Mouse (Mus musculus) MEL (cell line): ENCODE results near the gene Lgi1. TPM values are rescaled to one million over a fixed set of nuclear protein-coding genes. Genes with fewer than 3 reads are reported as not detected.

ENCODE experiments used
- DNase-seq: peaks from one replicate; pipeline ENCODE4 v3.0.0; 2011; ENCODE audit warnings: low read depth, low spot score
- H3K27ac ChIP-seq: 2 replicates; pipeline ENCODE4 v1.5.1; 2012; ENCODE audit warnings: low read depth, mild to moderate bottlenecking, control low read depth, low read length, moderate library complexity; ENCODE audit not compliant: control insufficient read depth
- H3K27me3 ChIP-seq, 2 experiments: fragments of 150-350 bp in 1 of 2; sonication (generic) in 1 of 2; 2 replicates each; pipeline ENCODE4 v1.6.1; 2012; ENCODE audit warnings: low read length in 2 of 2, mild to moderate bottlenecking in 2 of 2, improper control_type of control experiment in 1 of 2, moderate library complexity in 1 of 2; ENCODE audit not compliant: insufficient read depth in 2 of 2, control insufficient read depth in 1 of 2
- H3K36me3 ChIP-seq, 2 experiments: 2 replicates each; pipeline ENCODE4 v1.6.1; 2012 to 2014; ENCODE audit warnings: low read length in 2 of 2, improper control_type of control experiment in 1 of 2, inconsistent platforms in 1 of 2, mild to moderate bottlenecking in 1 of 2; ENCODE audit not compliant: insufficient read depth in 2 of 2, control insufficient read depth in 1 of 2
- H3K4me1 ChIP-seq, 2 experiments: fragments of 150-350 bp in 1 of 2; sonication (generic) in 1 of 2; 2 replicates each; pipeline ENCODE4 v1.6.1; 2012; ENCODE audit warnings: low read length in 2 of 2, improper control_type of control experiment in 1 of 2, mild to moderate bottlenecking in 1 of 2; ENCODE audit not compliant: insufficient read depth in 2 of 2, control insufficient read depth in 1 of 2
- H3K4me3 ChIP-seq, 2 experiments: fragments of 150-350 bp in 1 of 2; sonication (generic) in 1 of 2; 2 replicates each; pipeline ENCODE4 v1.5.1; 2012; ENCODE audit warnings: low read depth in 2 of 2, low read length in 2 of 2, mild to moderate bottlenecking in 2 of 2, moderate library complexity in 2 of 2, control low read depth in 1 of 2, improper control_type of control experiment in 1 of 2; ENCODE audit not compliant: control insufficient read depth in 1 of 2, insufficient read depth in 1 of 2
- H3K79me2 ChIP-seq: 2 replicates; pipeline ENCODE4 v1.6.1; 2012; ENCODE audit warnings: mild to moderate bottlenecking, low read length, moderate library complexity; ENCODE audit not compliant: control insufficient read depth, poor library complexity, insufficient read depth
- H3K9ac ChIP-seq: 2 replicates; pipeline ENCODE4 v1.6.1; 2012; ENCODE audit warnings: low read depth, mild to moderate bottlenecking, control low read depth, low read length, moderate library complexity; ENCODE audit not compliant: control insufficient read depth, poor library complexity, severe bottlenecking
- H3K9me3 ChIP-seq: fragments of 150-350 bp; sonication (generic); replicated peaks from 2 replicates; pipeline ENCODE4 v1.6.1; 2012; ENCODE audit warnings: mild to moderate bottlenecking, low read length, improper control_type of control experiment, moderate library complexity; ENCODE audit not compliant: insufficient read depth
- BHLHE40 ChIP-seq: IDR thresholded peaks from 2 replicates; pipeline ENCODE4 v1.6.1; 2012; ENCODE audit warnings: low read depth, mild to moderate bottlenecking, inconsistent platforms, low read length, improper control_type of control experiment, borderline replicate concordance
- CHD2 ChIP-seq: IDR thresholded peaks from 2 replicates; pipeline ENCODE4 v1.6.1; 2011; ENCODE audit warnings: low read length, improper control_type of control experiment
- CTCF ChIP-seq, 3 experiments: IDR thresholded peaks in 2 of 3; conservative IDR thresholded peaks in 1 of 3; 2 replicates each; pipeline ENCODE4 v1.5.1; 2011 to 2012; ENCODE audit warnings: low read length in 3 of 3, low read depth in 2 of 3, mild to moderate bottlenecking in 2 of 3, improper control_type of control experiment in 1 of 3, inconsistent platforms in 1 of 3, mixed read lengths in 1 of 3, moderate library complexity in 1 of 3; ENCODE audit not compliant: control insufficient read depth in 1 of 3, insufficient read depth in 1 of 3, poor library complexity in 1 of 3, severe bottlenecking in 1 of 3
- ELF1 ChIP-seq: IDR thresholded peaks from 2 replicates; pipeline ENCODE4 v1.6.1; 2014; ENCODE audit warnings: low read depth, mild to moderate bottlenecking, inconsistent platforms, low read length, improper control_type of control experiment, moderate library complexity
- EP300 ChIP-seq, 2 experiments: IDR thresholded peaks; 2 replicates each; pipeline ENCODE4 v1.6.1; 2011; ENCODE audit warnings: improper control_type of control experiment in 2 of 2, low read length in 2 of 2, low read depth in 1 of 2, mild to moderate bottlenecking in 1 of 2
- GATA1 ChIP-seq: IDR thresholded peaks from 2 replicates; pipeline ENCODE4 v1.6.1; 2011; ENCODE audit warnings: low read depth, low read length, improper control_type of control experiment
- HCFC1 ChIP-seq: IDR thresholded peaks from 2 replicates; pipeline ENCODE4 v1.6.1; 2012; ENCODE audit warnings: low read depth, mild to moderate bottlenecking, inconsistent platforms, low read length, improper control_type of control experiment, moderate library complexity
- JUND ChIP-seq: IDR thresholded peaks from 2 replicates; pipeline ENCODE4 v1.6.1; 2011; ENCODE audit warnings: low read depth, mild to moderate bottlenecking, improper control_type of control experiment, low read length
- KAT2A ChIP-seq: conservative IDR thresholded peaks from 2 replicates; pipeline ENCODE4 v1.6.1; 2012; ENCODE audit warnings: low read depth, low read length, improper control_type of control experiment, inconsistent platforms
- MEF2A ChIP-seq: IDR thresholded peaks from 2 replicates; pipeline ENCODE4 v1.6.1; 2014; ENCODE audit warnings: low read depth, mild to moderate bottlenecking, inconsistent platforms, low read length, improper control_type of control experiment; ENCODE audit not compliant: poor library complexity, insufficient replicate concordance, severe bottlenecking; ENCODE audit errors: extremely low read depth
- MYB ChIP-seq: IDR thresholded peaks from 2 replicates; pipeline ENCODE4 v1.6.1; 2011; ENCODE audit warnings: mild to moderate bottlenecking, low read depth, low read length, improper control_type of control experiment
- MYC ChIP-seq: IDR thresholded peaks from 2 replicates; pipeline ENCODE4 v1.6.1; 2011; ENCODE audit warnings: low read depth, mild to moderate bottlenecking, low read length, improper control_type of control experiment, moderate library complexity
- NRF1 ChIP-seq: IDR thresholded peaks from 2 replicates; pipeline ENCODE4 v1.6.1; 2014; ENCODE audit warnings: low read depth, mild to moderate bottlenecking, inconsistent platforms, low read length, improper control_type of control experiment, moderate library complexity; ENCODE audit not compliant: poor library complexity, insufficient read depth, severe bottlenecking
- POLR2A ChIP-seq, 2 experiments: IDR thresholded peaks; 2 replicates each; pipeline ENCODE4 v1.6.1; 2011 to 2012; ENCODE audit warnings: low read length in 2 of 2, mild to moderate bottlenecking in 2 of 2, control low read depth in 1 of 2, improper control_type of control experiment in 1 of 2, low read depth in 1 of 2, moderate library complexity in 1 of 2; ENCODE audit not compliant: control insufficient read depth in 1 of 2, insufficient read depth in 1 of 2, poor library complexity in 1 of 2
- POLR2AphosphoS2 ChIP-seq: IDR thresholded peaks from 2 replicates; pipeline ENCODE4 v1.6.1; 2011; ENCODE audit warnings: low read length, improper control_type of control experiment
- POLR2AphosphoS5 ChIP-seq: IDR thresholded peaks from 2 replicates; pipeline ENCODE4 v1.6.1; 2012; ENCODE audit warnings: low read depth, borderline replicate concordance, mild to moderate bottlenecking, inconsistent platforms, low read length, moderate library complexity, mixed read lengths
- RAD21 ChIP-seq: IDR thresholded peaks from 2 replicates; pipeline ENCODE4 v1.6.1; 2011; ENCODE audit warnings: mild to moderate bottlenecking, low read depth, low read length, improper control_type of control experiment
- SIN3A ChIP-seq: IDR thresholded peaks from 2 replicates; pipeline ENCODE4 v1.6.1; 2012; ENCODE audit warnings: low read length, improper control_type of control experiment, inconsistent platforms
- TAL1 ChIP-seq: IDR thresholded peaks from 2 replicates; pipeline ENCODE4 v1.6.1; 2012; ENCODE audit warnings: mild to moderate bottlenecking, inconsistent platforms, low read length, moderate library complexity, mixed read lengths
- TBP ChIP-seq: IDR thresholded peaks from 2 replicates; pipeline ENCODE4 v1.8.0; 2011; ENCODE audit warnings: low read depth, low read length, improper control_type of control experiment
- ZC3H11A ChIP-seq: IDR thresholded peaks from 2 replicates; pipeline ENCODE4 v1.6.1; 2012; ENCODE audit warnings: low read depth, mild to moderate bottlenecking, inconsistent platforms, low read length, improper control_type of control experiment
- ZNF384 ChIP-seq: IDR thresholded peaks from 2 replicates; pipeline ENCODE4 v1.6.1; 2012; ENCODE audit warnings: low read depth, mild to moderate bottlenecking, inconsistent platforms, low read length, improper control_type of control experiment
- polyA plus RNA-seq, 2 experiments: library from polyadenylated mRNA; stranded (reverse) in 1 of 2; unstranded in 1 of 2; fragments of >175 nt in 1 of 2; fragments of >200 nt in 1 of 2; gene quantifications; 2 replicates each; pipeline versions ENCODE4 v1.2.1 to v1.2.4; 2012; ENCODE audit warnings: low replicate concordance in 2 of 2, low read depth in 1 of 2; ENCODE audit not compliant: insufficient read length in 2 of 2, insufficient read depth in 1 of 2, missing spikeins in 1 of 2
- total RNA-seq: library from RNA; depleted of rRNA; stranded (reverse); fragments of 300-350 nt; gene quantifications from 2 replicates; pipeline ENCODE4 v1.2.3, GENCODE M21; 2012

Lgi1 gene
- total and polyA plus RNA-seq, 3 experiments, result 0.01 TPM; not detected in 2

- no peak overlapping the region for H3K4me3 ChIP-seq
- H3K36me3 ChIP-seq, result no peaks in the 10 kb centered on the region
- DNase-seq, result no peak
- no peaks in the 10 kb centered on the region for H3K9me3 ChIP-seq
- H3K27me3 ChIP-seq, result peaks cover 0 to 1% of the 10 kb centered on the region in 2 experiments; a peak in 1 of 4 replicates
- TF ChIP-seq NRF1 (no peak), CTCF (IDR thresholded peaks at IDR 0.05 in 2 of 3, conservative IDR thresholded peaks at IDR 0.05 in 1 of 3; ENCODE audit: control insufficient read depth in 1 of 3, insufficient read depth in 1 of 3, low read depth in 2 of 3, low read length in 3 of 3, poor library complexity in 1 of 3, severe bottlenecking in 1 of 3) (no peak), TAL1 (no peak), ELF1 (no peak), MYC (no peak), POLR2AphosphoS5 (no peak), JUND (no peak), BHLHE40 (no peak), KAT2A (no peak), CHD2 (no peak), EP300 (IDR thresholded peaks at IDR 0.05; ENCODE audit: low read depth in 1 of 2, low read length in 2 of 2) (no peak), POLR2AphosphoS2 (no peak)
- TF ChIP-seq, all 39 proteins: peak for 0
- Histone ChIP-seq H3K27ac (no peak overlapping the region), H3K79me2 (no peaks in the 10 kb centered on the region), H3K9ac (no peak overlapping the region), H3K4me1 (no peaks in the 10 kb centered on the region)
Measured at GRCm38 (mm10) chr19:38271071-38271470, 6.7 kb downstream of the Lgi1 start.

- peaks cover 3% of the 10 kb centered on the region in 2 experiments; a peak in 2 of 4 replicates for H3K27me3 ChIP-seq
- no peaks in the 10 kb centered on the region for H3K4me1 ChIP-seq
- no peaks in the 10 kb centered on the region for H3K36me3 ChIP-seq
- TF ChIP-seq HCFC1 (no peak), MEF2A (no peak), ZNF384 (no peak), POLR2A (IDR thresholded peaks at IDR 0.05; ENCODE audit: control insufficient read depth in 1 of 2, insufficient read depth in 1 of 2, low read depth in 1 of 2, low read length in 2 of 2, poor library complexity in 1 of 2) (no peak), MYC (no peak), TBP (no peak), MYB (no peak), KAT2A (no peak), EP300 (IDR thresholded peaks at IDR 0.05; ENCODE audit: low read depth in 1 of 2, low read length in 2 of 2) (no peak), ZC3H11A (no peak), RAD21 (no peak), SIN3A (no peak), GATA1 (no peak)
- H3K4me3 ChIP-seq, result no peak overlapping the region
- no peak overlapping the region for H3K27ac ChIP-seq
- H3K9me3 ChIP-seq, result no peaks in the 10 kb centered on the region
- no peak for DNase-seq
- H3K9ac ChIP-seq, result no peak overlapping the region
- no peaks in the 10 kb centered on the region for H3K79me2 ChIP-seq
Measured at GRCm38 (mm10) chr19:38273820-38274219, 9.5 kb downstream of the Lgi1 start.
